Mouse (Mus musculus): Measurements from ENCODE around the gene Nckipsd. TPM values are rescaled to one million over a fixed set of nuclear protein-coding genes. Genes with fewer than 3 reads are reported as not detected.
A peak's percentile ranks its signal among the peaks of the same experiment; 100 is the strongest.

The Nckipsd gene
- polyA plus RNA-seq, 1 experiment from 2014 or later, result 16.3 TPM

DNA sequence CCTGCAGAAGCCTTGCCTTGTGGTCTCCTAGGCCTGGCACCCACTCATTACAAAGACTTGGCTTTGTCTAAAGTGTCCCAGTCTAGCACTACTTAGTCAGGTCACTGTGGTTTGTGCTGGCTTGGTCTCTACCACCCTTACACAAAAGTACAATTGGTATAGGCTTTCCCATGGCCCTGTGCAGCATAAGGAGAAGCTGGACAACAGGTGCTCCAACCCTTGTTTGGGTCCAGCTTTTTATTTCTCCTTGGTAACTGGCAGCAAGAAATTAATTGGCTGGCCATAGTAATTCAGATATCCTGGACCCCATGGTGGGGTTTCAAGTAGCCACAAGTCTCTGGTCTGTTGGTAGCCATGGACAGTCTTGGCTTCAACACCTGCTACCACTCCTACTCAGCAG, 1.8 kb upstream of the Nckipsd start:
- ATAC-seq (replicated peaks; ENCODE audit: low FRiP score), result no peak
- no peak overlapping the region for H3K4me2 ChIP-seq
- H3K9me3 ChIP-seq (replicated peaks), result no peaks in the 10 kb centered on the region
- peaks cover 70% of the 10 kb centered on the region for H3K36me3 ChIP-seq
- no peaks in the 10 kb centered on the region for H3K27me3 ChIP-seq
- no peak overlapping the region for H3K27ac ChIP-seq
- no peak overlapping the region for H3K9ac ChIP-seq
- no peak overlapping the region for H3K4me3 ChIP-seq (replicated peaks)
- peaks cover 21% of the 10 kb centered on the region for H3K4me1 ChIP-seq

- peaks cover 70% of the 10 kb centered on the region for H3K36me3 ChIP-seq
- no peak overlapping the region for H3K4me3 ChIP-seq (replicated peaks)
- no peak overlapping the region for H3K4me2 ChIP-seq
- H3K4me1 ChIP-seq, result peaks cover 21% of the 10 kb centered on the region
- no peaks in the 10 kb centered on the region for H3K27me3 ChIP-seq
- ATAC-seq (replicated peaks; ENCODE audit: low FRiP score), result no peak
- no peaks in the 10 kb centered on the region for H3K9me3 ChIP-seq (replicated peaks)
- 87% methylated on average over 1 of the region's 1 CpGs for WGBS
- no peak overlapping the region for H3K27ac ChIP-seq
- H3K9ac ChIP-seq, result no peak overlapping the region
Observed at GRCm38 (mm10) chr9:108806831-108807230, 1.3 kb upstream of the Nckipsd start.

DNA sequence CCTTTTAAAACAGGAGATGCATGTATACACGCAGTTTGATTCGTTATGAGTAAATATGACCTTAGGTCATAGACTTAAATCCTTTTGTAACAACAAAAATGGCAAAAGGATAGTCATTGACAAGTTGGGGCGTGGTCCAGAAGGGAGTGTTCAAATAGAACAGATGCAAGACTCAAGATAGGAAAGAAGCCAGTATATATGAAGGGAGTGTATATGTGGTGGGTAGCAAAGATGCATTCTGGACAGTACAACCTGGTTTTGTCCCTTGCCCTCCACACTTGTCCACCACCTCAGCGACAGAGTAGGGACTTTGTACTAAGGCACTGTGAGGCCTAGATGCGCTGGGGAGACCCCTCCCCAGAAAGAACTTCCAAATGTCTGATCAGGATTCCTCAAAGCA, 494 bp upstream of the Nckipsd start:
- peaks cover 21% of the 10 kb centered on the region for H3K4me1 ChIP-seq
- H3K4me2 ChIP-seq, result peak overlapping the region; percentile 92
- no peaks in the 10 kb centered on the region for H3K9me3 ChIP-seq (replicated peaks)
- peak; percentile 23 for ATAC-seq (replicated peaks; ENCODE audit: low FRiP score)
- H3K27me3 ChIP-seq, result no peaks in the 10 kb centered on the region
- 0 out of 2 replicates have a peak overlapping the region, but pooled peaks have one; percentile 26 for H3K9ac ChIP-seq
- H3K4me3 ChIP-seq (replicated peaks), result peak overlapping the region; percentile 88
- 0 out of 2 replicates have a peak overlapping the region, but pooled peaks have one; percentile 45 for H3K27ac ChIP-seq
- H3K36me3 ChIP-seq, result peaks cover 70% of the 10 kb centered on the region
- WGBS, result 76% methylated on average over 5 of the region's 5 CpGs

- Histone ChIP-seq H3K4me1 (peaks cover 21% of the 10 kb centered on the region), H3K4me3 (replicated peaks) (peak overlapping the region; percentile 88), H3K4me2 (peak overlapping the region; percentile 92), H3K27me3 (no peaks in the 10 kb centered on the region), H3K27ac (0 out of 2 replicates have a peak overlapping the region, but pooled peaks have one; percentile 18), H3K9me3 (replicated peaks) (no peaks in the 10 kb centered on the region), H3K36me3 (peaks cover 71% of the 10 kb centered on the region), H3K9ac (peak overlapping the region; percentile 93)
- no peak for ATAC-seq (replicated peaks; ENCODE audit: low FRiP score)
- whole genome bisulfite sequencing, result 52% methylated on average over 5 of the region's 5 CpGs
Observed at GRCm38 (mm10) chr9:108809188-108809587, 1.0 kb downstream of the Nckipsd start.

DNA sequence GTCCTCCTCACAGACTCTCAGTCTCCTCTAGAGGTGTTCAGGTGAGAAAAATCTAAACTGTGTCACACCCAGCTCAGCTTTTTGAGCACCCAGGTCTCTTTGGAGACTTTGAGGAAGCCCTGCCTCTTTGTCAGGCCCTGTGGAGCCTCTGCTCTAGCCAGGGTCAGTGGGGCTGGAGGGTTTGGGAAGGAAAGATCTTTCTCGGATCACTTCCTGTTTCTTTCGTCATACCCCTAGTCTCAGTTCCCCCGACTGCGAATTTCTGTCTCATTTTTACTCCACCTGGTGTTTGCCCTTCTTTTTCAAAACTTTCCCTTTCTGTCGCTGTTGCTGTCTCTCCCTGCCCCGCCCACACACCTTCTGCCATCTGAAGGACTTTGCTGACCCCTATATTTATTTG, 1.6 kb downstream of the Nckipsd start:
- WGBS, result 64% methylated on average over 6 of the region's 6 CpGs
- Histone ChIP-seq H3K9me3 (replicated peaks) (no peaks in the 10 kb centered on the region), H3K27ac (0 out of 2 replicates have a peak overlapping the region, but pooled peaks have one; percentile 18), H3K4me2 (peak overlapping the region; percentile 92; the same call in 1 of the 2 replicates), H3K4me1 (peaks cover 21% of the 10 kb centered on the region), H3K4me3 (replicated peaks) (peak overlapping the region; percentile 88), H3K9ac (no peak overlapping the region; the same call in 1 of the 2 replicates), H3K36me3 (peaks cover 71% of the 10 kb centered on the region), H3K27me3 (no peaks in the 10 kb centered on the region)
- ATAC-seq (replicated peaks; ENCODE audit: low FRiP score), result no peak

DNA sequence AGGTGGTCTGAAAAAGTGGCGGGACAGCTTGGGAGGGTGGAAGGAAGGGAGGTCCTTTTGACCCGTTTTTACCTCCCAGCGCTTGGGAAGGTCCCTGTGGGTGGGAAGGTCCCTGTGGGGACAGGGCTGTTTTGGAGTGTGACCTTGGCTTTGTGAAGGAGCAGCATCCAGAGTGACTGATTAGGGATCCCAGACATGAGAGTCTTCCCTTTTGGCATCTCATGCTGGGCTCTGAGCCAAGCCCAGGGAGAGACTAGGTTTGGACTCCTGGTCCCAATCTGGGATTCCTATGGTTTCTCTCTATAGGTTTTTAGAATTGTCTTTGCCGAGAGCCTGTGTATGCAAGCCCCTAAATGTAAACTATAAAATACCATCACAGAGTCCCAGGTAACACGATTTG, 2.3 kb downstream of the Nckipsd start:
- Histone ChIP-seq H3K27me3 (no peaks in the 10 kb centered on the region), H3K4me3 (replicated peaks) (no peak overlapping the region), H3K36me3 (peaks cover 71% of the 10 kb centered on the region), H3K9me3 (replicated peaks) (no peaks in the 10 kb centered on the region), H3K4me1 (peaks cover 21% of the 10 kb centered on the region), H3K4me2 (no peak overlapping the region), H3K27ac (no peak overlapping the region), H3K9ac (no peak overlapping the region)
- WGBS, result 81% methylated on average over 5 of the region's 5 CpGs
- no peak for ATAC-seq (replicated peaks; ENCODE audit: low FRiP score)

DNA sequence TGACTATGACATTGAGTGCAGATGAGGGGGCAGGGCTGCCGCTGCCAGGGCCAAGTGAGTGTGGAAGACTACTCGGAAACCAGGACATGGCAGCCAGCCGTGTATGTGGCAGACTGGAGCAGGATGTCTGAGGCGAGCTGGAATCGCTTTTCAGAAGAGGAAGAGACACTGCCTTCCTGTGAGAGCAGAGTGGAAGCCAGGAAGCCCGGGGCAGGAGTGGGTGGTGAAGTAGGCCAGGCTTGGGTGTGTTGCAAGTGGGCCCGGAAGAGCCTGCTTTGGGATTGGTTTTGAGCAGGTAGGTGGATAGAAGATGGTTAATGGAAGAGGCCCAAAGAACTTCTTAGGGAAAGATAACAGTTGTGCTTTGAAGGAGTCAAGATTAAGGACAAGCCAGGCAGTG, 7.4 kb downstream of the Nckipsd start:
- Histone ChIP-seq H3K4me3 (replicated peaks) (no peak overlapping the region), H3K4me1 (no peaks in the 10 kb centered on the region), H3K9me3 (replicated peaks) (no peaks in the 10 kb centered on the region), H3K27me3 (no peaks in the 10 kb centered on the region), H3K4me2 (no peak overlapping the region), H3K9ac (no peak overlapping the region), H3K27ac (no peak overlapping the region), H3K36me3 (peaks cover 76% of the 10 kb centered on the region)
- ATAC-seq (replicated peaks; ENCODE audit: low FRiP score), result no peak
- 83% methylated on average over 7 of the region's 7 CpGs for WGBS

DNA sequence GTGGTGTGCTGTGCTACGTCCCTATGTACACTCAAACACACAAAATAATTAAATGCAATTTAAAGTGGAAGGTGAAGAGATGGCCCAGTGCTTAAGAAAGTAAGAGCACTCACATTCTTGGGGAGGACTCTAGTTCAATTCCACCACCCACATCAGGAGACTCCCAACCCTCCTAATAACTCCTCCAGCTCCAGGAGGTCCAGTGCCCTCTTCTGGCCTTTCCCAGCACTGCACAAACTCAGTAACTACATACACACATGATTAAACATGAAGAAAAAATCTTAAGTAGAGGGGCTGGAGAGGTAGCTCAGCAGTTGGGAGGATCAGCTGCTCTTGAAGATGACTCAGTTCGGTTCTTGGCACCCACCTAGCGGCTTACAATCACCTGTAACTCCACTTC, 11.3 kb downstream of the Nckipsd start:
- Histone ChIP-seq H3K4me2 (no peak overlapping the region), H3K27me3 (peaks cover 21% of the 10 kb centered on the region), H3K4me1 (no peaks in the 10 kb centered on the region), H3K36me3 (peaks cover 39% of the 10 kb centered on the region), H3K9ac (no peak overlapping the region), H3K27ac (no peak overlapping the region), H3K4me3 (replicated peaks) (no peak overlapping the region), H3K9me3 (replicated peaks) (no peaks in the 10 kb centered on the region)
- WGBS, result 69% methylated on average over 3 of the region's 3 CpGs
- no peak for ATAC-seq (replicated peaks; ENCODE audit: low FRiP score)

DNA sequence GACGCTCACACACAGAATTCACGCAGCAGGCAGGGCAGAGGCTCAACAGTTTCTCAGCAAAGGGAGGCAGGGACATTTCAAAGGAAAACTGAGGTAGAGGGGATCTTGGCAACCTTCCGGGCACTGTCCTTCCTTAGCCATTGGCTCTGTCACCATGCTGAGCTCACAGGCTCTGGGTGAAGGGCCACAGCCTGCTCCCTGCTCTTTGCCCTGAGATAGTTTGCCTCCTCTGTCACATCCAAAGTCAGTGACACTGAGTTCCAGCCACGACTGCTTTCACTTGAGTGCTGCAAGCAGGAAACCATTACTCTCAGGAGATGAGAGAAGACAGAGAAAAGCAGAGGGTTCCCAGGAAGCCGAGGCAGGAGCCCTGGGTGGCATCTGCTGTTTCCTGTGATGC, 11.9 kb downstream of the Nckipsd start:
- no peak overlapping the region for H3K4me2 ChIP-seq
- H3K4me1 ChIP-seq, result peaks cover under 1% of the 10 kb centered on the region
- ATAC-seq (replicated peaks; ENCODE audit: low FRiP score), result no peak
- H3K9ac ChIP-seq, result no peak overlapping the region
- no peaks in the 10 kb centered on the region for H3K9me3 ChIP-seq (replicated peaks)
- WGBS, result 60% methylated on average over 5 of the region's 5 CpGs
- peaks cover 27% of the 10 kb centered on the region for H3K27me3 ChIP-seq
- no peak overlapping the region for H3K4me3 ChIP-seq (replicated peaks)
- peaks cover 33% of the 10 kb centered on the region for H3K36me3 ChIP-seq
- H3K27ac ChIP-seq, result no peak overlapping the region

DNA sequence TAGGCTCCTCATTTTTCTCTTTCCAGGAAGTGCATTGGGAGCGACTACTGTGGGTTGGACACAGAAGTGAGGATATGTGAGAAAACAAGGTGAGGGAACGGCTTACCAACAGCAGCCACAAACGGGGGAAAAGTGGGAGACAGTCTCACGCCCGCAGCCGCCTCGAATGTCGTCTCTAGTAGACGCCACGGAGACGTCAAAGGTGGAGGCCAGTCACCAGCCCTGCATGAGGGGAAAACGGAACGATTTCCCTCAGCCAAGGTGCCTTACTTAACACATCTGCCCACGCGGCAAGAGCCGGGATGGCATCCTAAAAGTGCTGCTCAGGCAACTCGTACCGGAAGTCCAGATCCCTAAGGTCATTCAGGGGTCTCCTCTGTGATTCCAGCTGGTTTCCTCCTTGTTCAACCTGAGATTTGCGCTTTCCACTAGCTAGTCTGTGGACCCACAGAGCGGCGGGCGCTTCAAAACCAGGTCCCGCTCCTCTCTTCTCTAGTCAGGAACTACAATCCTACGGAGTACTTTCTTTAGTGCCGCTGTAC, 16.0 kb downstream of the Nckipsd start:
- Histone ChIP-seq H3K27ac (no peak overlapping the region), H3K36me3 (no peaks in the 10 kb centered on the region), H3K27me3 (peaks cover 67% of the 10 kb centered on the region), H3K9ac (no peak overlapping the region), H3K4me1 (peaks cover 24% of the 10 kb centered on the region), H3K9me3 (replicated peaks) (no peaks in the 10 kb centered on the region), H3K4me2 (no peak overlapping the region), H3K4me3 (replicated peaks) (no peak overlapping the region)
- WGBS, result 6% methylated on average over 25 of the region's 25 CpGs
- no peak for ATAC-seq (replicated peaks; ENCODE audit: low FRiP score)

DNA sequence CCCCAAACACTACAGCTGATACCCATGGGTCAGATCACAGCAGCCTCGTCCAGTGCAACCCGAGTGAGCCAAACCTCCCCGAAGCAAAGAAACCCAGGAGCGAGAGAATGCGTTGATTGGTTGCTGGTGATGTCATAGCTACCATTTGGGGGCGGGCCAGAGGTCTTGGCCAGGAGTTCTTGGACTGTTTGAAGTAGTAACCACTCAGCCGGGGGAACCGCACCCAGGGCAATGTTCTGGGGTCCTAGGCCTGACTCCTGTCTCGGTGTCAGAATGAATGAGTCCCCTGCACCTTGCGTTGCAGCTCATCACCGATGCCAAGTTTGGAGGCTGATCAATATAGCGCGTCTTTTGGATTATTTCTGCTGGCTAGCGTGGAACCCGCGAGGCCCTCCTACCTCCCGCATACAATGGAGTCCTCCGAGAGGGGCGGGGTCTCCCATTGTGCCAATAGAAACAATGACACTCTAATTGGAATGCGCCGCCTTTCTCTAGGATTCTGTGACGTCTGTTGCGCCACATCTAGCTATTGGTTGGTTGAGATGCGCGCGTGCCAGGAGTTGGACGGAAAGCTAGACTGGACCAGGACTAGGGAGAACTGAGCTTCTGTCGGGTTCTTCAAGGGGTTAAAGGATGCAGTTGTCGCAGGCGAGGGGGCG, 16.7 kb downstream of the Nckipsd start:
- WGBS, result 1% methylated on average over 31 of the region's 31 CpGs
- H3K9me3 ChIP-seq (replicated peaks), result no peaks in the 10 kb centered on the region
- H3K4me2 ChIP-seq, result peak overlapping the region; percentile 78; the same call in 1 of the 2 replicates
- peaks cover 24% of the 10 kb centered on the region for H3K4me1 ChIP-seq
- no peak for ATAC-seq (replicated peaks; ENCODE audit: low FRiP score)
- H3K9ac ChIP-seq, result no peak overlapping the region
- H3K4me3 ChIP-seq (replicated peaks), result no peak overlapping the region; the same call in 1 of the 2 replicates
- H3K27me3 ChIP-seq, result peaks cover 74% of the 10 kb centered on the region
- H3K36me3 ChIP-seq, result no peaks in the 10 kb centered on the region
- H3K27ac ChIP-seq, result no peak overlapping the region

- Histone ChIP-seq H3K4me2 (peak within 1 kb of the TSS; percentile 78), H3K4me3 (replicated peaks) (peak within 1 kb of the TSS; percentile 50), H3K27ac (no peak within 1 kb of the TSS), H3K9ac (no peak within 1 kb of the TSS), H3K9me3 (replicated peaks) (no peaks in the 10 kb centered on the region), H3K36me3 (no peaks in the 10 kb centered on the region), H3K4me1 (peaks cover 24% of the 10 kb centered on the region), H3K27me3 (peaks cover 85% of the 10 kb centered on the region)
- peak; percentile 38 for ATAC-seq (replicated peaks; ENCODE audit: low FRiP score)
- WGBS, result 2% methylated on average over 54 of the region's 70 CpGs
Observed at GRCm38 (mm10) chr9:108825820-108826699, 17.9 kb downstream of the Nckipsd start, which contains the start of gene Celsr3. Gene Celsr3, plus strand, starts transcription at chr9:108826320.

All from kidney, embryonic 15.5 days (tissue).